Mouse (Mus musculus): ENCODE results near the gene Chst14. TPM values are rescaled to one million over a fixed set of nuclear protein-coding genes. Genes with fewer than 3 reads are reported as not detected.

Chst14 gene
- total RNA-seq, 2 experiments from 2014 or later, result 2.5 to 3.0 TPM

GRCm38 (mm10) chr2:118960413-118960812 lies 34.1 kb downstream of the Chst14 start:
- DNase-seq (ENCODE audit: low spot score in 2 of 2), result no peak
- Histone ChIP-seq H3K4me3 (no peak overlapping the region), H3K27ac (no peak overlapping the region)
- TF ChIP-seq CTCF (conservative IDR thresholded peaks at IDR 0.05), result no peak

GRCm38 (mm10) chr2:118961546-118961945 lies 35.2 kb downstream of the Chst14 start:
- Histone ChIP-seq H3K27ac (no peak overlapping the region), H3K4me3 (no peak overlapping the region)
- no peak for TF ChIP-seq CTCF (conservative IDR thresholded peaks at IDR 0.05)
- no peak for DNase-seq (ENCODE audit: low spot score in 2 of 2)

- H3K4me3 ChIP-seq, result no peak overlapping the region
- TF ChIP-seq CTCF (conservative IDR thresholded peaks at IDR 0.05), result peak; percentile 56
- no peak overlapping the region for H3K27ac ChIP-seq
- no peak for DNase-seq (ENCODE audit: low spot score in 2 of 2)
Measured at GRCm38 (mm10) chr2:118963007-118963675, 36.8 kb downstream of the Chst14 start.

GRCm38 (mm10) chr2:118963676-118964012 lies 37.3 kb downstream of the Chst14 start:
- no peak overlapping the region for H3K4me3 ChIP-seq
- TF ChIP-seq CTCF (conservative IDR thresholded peaks at IDR 0.05), result no peak
- no peak overlapping the region for H3K27ac ChIP-seq
- DNase-seq (ENCODE audit: low spot score in 2 of 2), result no peak

GRCm38 (mm10) chr2:118969585-118970147 lies 43.4 kb downstream of the Chst14 start:
- H3K4me3 ChIP-seq, result no peak overlapping the region
- no peak for TF ChIP-seq CTCF (conservative IDR thresholded peaks at IDR 0.05)
- no peak for DNase-seq (ENCODE audit: low spot score in 2 of 2)

GRCm38 (mm10) chr2:118972048-118972447 lies 45.8 kb downstream of the Chst14 start:
- TF ChIP-seq CTCF (conservative IDR thresholded peaks at IDR 0.05), result no peak
- DNase-seq (ENCODE audit: low spot score in 2 of 2), result no peak
- Histone ChIP-seq H3K4me3 (peak overlapping the region; percentile 44; the same call in 1 of the 2 replicates), H3K27ac (no peak overlapping the region)

More at GRCm38 (mm10) chr2:118969585-118970147, 43.4 kb downstream of the Chst14 start:
- H3K27ac ChIP-seq, result no peak overlapping the region

- H3K27ac ChIP-seq, result no peak overlapping the region
- peak; percentile 86 to 87 for DNase-seq (ENCODE audit: low spot score in 2 of 2)
- peak overlapping the region; percentile 44 for H3K4me3 ChIP-seq
- TF ChIP-seq CTCF (conservative IDR thresholded peaks at IDR 0.05), result peak; percentile 99
Measured at GRCm38 (mm10) chr2:118972687-118973376, 46.5 kb downstream of the Chst14 start.

- peak overlapping the region; percentile 90 for H3K27ac ChIP-seq
- TF ChIP-seq CTCF (conservative IDR thresholded peaks at IDR 0.05), result no peak
- peak; percentile 17 to 21 for DNase-seq (ENCODE audit: low spot score in 2 of 2)
- H3K4me3 ChIP-seq, result peak overlapping the region; percentile 66
Measured at GRCm38 (mm10) chr2:118975855-118976254, 49.6 kb downstream of the Chst14 start.

- Histone ChIP-seq H3K27ac (peak overlapping the region; percentile 90), H3K4me3 (peak overlapping the region; percentile 66)
- DNase-seq (ENCODE audit: low spot score in 2 of 2), result peak; percentile 81 to 82
- peak; percentile 87 for TF ChIP-seq CTCF (conservative IDR thresholded peaks at IDR 0.05)
Measured at GRCm38 (mm10) chr2:118976282-118976929, 50.1 kb downstream of the Chst14 start.

GRCm38 (mm10) chr2:118976941-118977340 lies 50.6 kb downstream of the Chst14 start:
- peak overlapping the region; percentile 90 for H3K27ac ChIP-seq
- DNase-seq (ENCODE audit: low spot score in 2 of 2), result no peak
- TF ChIP-seq CTCF (conservative IDR thresholded peaks at IDR 0.05), result no peak
- H3K4me3 ChIP-seq, result peak overlapping the region; percentile 66

GRCm38 (mm10) chr2:118978064-118978463 lies 51.8 kb downstream of the Chst14 start:
- Histone ChIP-seq H3K27ac (no peak overlapping the region), H3K4me3 (no peak overlapping the region)
- no peak for DNase-seq (ENCODE audit: low spot score in 2 of 2)
- peak; percentile 48 for TF ChIP-seq CTCF (conservative IDR thresholded peaks at IDR 0.05)

Other genes with a start within 250 kb of the Chst14 start
- 10 to 100 TPM; 14.8 to 15.5 TPM for gene Ankrd63, start 222.5 kb upstream of the Chst14 start, total RNA-seq (2021)
- 1 to 10 TPM; 2.3 to 2.6 TPM for gene Plcb2, start 198.1 kb upstream of the Chst14 start, total RNA-seq (2021)
- gene Inafm2, start 180.7 kb upstream of the Chst14 start, total RNA-seq (2021), result 10 to 100 TPM; 62.1 to 66.7 TPM
- gene Ccdc9b, start 163.8 kb upstream of the Chst14 start, total RNA-seq (2021), result 1 to 10 TPM; 7.6 to 9.6 TPM
- gene Phgr1, start 153.7 kb upstream of the Chst14 start, total RNA-seq (2021), result not detected
- gene Disp2, start 146.8 kb upstream of the Chst14 start, total RNA-seq (2021), result 100 to 1,000 TPM; 263 to 273 TPM
- 1 to 10 TPM; 1.5 to 3.2 TPM for gene Knstrn, start 112.5 kb upstream of the Chst14 start, total RNA-seq (2021)
- gene Ivd, start 64.5 kb upstream of the Chst14 start, total RNA-seq (2021), result 100 to 1,000 TPM; 117 to 121 TPM
- 10 to 100 TPM; 58.6 to 61.1 TPM for gene Bahd1, start 26.1 kb upstream of the Chst14 start, total RNA-seq (2021)
- gene Ccdc32, start 102.9 kb downstream of the Chst14 start, total RNA-seq (2021), result 10 to 100 TPM; 53.2 to 53.6 TPM
- gene Rpusd2, start 108.3 kb downstream of the Chst14 start, total RNA-seq (2021), result 1 to 10 TPM; 8.0 to 8.1 TPM
- gene Knl1, start 120.6 kb downstream of the Chst14 start, total RNA-seq (2021), result under 1 TPM; 0.20 to 0.27 TPM
- gene Rad51, start 186.3 kb downstream of the Chst14 start, total RNA-seq (2021), result 1 to 10 TPM in 1 of 2 experiments, under 1 TPM in 1; 0.61 to 1.6 TPM
- 10 to 100 TPM; 55.7 to 55.8 TPM for gene Rmdn3, start 230.5 kb downstream of the Chst14 start, total RNA-seq (2021)
- gene Gchfr, start 241.3 kb downstream of the Chst14 start, total RNA-seq (2021), result not detected
- gene Gm14137, start 248.0 kb downstream of the Chst14 start, total RNA-seq (2021), result not detected

Measured in layer of hippocampus, adult 2 months (tissue).